Mouse (Mus musculus) urinary bladder, postnatal 4 days (tissue): ENCODE measurements around the gene Itga10.
"Not testable (repeated sequence)": the region's sequence is repeated elsewhere in the genome, so short reads cannot be mapped to it uniquely, and the experiment has no call there.

Source experiments
- DNase-seq, 2 experiments: peaks; one replicate each; pipeline ENCODE4 v3.0.0; 2021 to 2022; ENCODE audit warnings: low spot score in 2 of 2

Itga10 gene

GRCm38 (mm10) chr3:96634928-96635879 lies 10.2 kb upstream of the Itga10 start, which contains the start of the genes Pex11b and Gm42957:
Gene Pex11b, plus strand, starts transcription at chr3:96635376.
Gene Gm42957, plus strand, starts transcription at chr3:96635474.
- peak; percentile 89 to 90 for DNase-seq

GRCm38 (mm10) chr3:96635906-96636305 lies 9.5 kb upstream of the Itga10 start:
- no peak for DNase-seq

- DNase-seq, result no peak
Observed at GRCm38 (mm10) chr3:96636448-96636847, 8.9 kb upstream of the Itga10 start.

DNA sequence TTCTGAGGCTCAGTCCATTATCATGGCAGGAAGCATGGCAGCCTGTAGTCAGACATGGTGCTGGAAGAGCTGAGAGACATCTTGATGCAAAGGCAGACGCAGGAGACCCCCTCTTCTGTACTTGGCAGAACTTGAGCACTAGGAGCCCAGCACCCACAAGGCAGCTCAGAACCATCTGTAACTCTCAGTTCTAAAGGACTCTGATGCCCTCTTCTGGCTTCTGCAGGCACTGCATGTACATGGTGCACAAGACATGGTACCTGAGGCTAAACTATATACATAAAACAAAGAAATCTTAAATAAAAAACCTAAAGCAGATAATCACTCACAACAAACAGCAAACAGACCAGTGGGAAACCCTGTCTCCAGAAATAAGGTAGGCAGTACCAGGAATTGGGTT lies 6.2 kb upstream of the Itga10 start:
- DNase-seq, result no peak

GRCm38 (mm10) chr3:96647365-96647764 lies 2.0 kb downstream of the Itga10 start:
- DNase-seq, result no peak

- no peak for DNase-seq
Observed at GRCm38 (mm10) chr3:96660901-96661300, 15.5 kb downstream of the Itga10 start.

DNA sequence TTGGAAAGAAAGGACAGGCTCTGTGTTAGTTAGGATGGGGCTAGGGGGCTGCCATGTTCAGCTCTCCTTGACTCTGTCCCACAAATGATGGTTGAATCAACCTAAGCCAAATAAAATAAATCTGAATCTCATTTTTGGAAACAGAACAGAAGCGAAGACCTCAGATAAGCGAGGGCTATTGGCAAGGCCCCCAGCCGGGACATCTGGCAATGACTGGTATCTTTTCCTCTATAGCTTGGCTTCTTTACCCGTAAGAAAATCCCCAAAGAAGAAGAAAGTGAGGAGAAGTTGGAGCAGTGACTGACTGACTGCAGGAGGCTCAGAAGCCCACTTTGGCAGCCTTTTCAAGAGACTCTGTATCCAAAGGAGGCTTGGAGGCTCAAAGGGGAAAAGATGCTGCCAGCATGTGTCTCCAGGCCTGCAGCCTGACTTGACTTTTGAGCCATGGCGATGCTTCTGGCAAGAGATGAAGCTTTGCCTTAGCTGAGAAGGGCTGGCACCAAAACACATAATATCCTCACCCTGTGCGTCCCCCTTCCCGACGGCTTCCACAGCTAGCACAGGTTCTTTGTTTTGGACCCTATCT lies 17.4 kb downstream of the Itga10 start:
- no peak for DNase-seq

GRCm38 (mm10) chr3:96663432-96664239 lies 18.3 kb downstream of the Itga10 start:
- peak; percentile 72 to 85 for DNase-seq

GRCm38 (mm10) chr3:96665732-96666363 lies 20.5 kb downstream of the Itga10 start:
- not testable (repeated sequence) for DNase-seq

DNA sequence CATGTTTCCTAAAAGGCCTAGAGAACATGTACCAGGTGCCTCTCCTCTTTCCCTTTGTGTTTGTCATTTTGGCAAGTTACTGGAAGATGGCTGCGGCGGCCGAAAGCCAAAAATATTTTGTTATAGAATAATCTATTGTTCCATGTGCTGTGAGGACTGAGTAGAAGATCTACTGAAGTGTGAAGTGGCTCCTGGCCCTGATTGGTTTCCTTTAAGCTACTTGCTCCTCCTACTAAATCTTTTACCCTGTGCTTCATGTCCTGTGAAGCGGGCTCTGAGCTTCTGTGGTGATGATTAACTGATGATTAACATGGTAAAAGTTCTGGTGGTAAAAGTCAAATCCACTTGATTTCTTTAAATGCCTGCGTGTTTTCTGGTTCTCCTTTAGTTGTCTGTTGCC lies 21.5 kb downstream of the Itga10 start:
- no peak for DNase-seq

- DNase-seq, result no peak
Observed at GRCm38 (mm10) chr3:96667316-96667715, 21.9 kb downstream of the Itga10 start.

DNA sequence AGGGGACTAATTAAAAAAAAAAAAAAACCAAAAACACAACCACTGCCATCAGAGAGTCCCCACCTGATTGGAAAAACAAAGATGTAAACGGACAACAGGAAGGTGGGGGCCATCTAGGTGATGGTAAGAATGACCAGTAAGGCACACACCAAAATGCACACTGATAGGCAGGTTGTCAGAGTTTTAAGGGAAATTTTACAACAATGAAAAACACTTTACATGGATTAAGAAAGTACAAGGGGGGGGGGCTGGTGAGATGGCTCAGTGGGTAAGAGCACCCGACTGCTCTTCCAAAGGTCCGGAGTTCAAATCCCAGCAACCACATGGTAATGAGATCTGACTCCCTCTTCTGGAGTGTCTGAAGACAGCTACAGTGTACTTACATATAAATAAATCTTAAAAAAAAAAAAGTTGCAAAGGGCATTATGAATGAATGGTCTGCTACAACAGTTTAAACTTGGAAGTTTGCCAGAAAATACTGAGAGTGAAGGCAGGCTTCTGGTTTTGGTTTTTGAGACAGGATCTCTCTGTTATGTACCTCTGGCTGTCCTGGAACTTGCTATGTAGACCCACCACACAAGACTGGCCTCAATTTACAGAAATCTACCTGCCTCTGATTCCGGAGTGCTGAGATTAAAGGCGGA lies 23.2 kb downstream of the Itga10 start:
- no peak for DNase-seq

DNA sequence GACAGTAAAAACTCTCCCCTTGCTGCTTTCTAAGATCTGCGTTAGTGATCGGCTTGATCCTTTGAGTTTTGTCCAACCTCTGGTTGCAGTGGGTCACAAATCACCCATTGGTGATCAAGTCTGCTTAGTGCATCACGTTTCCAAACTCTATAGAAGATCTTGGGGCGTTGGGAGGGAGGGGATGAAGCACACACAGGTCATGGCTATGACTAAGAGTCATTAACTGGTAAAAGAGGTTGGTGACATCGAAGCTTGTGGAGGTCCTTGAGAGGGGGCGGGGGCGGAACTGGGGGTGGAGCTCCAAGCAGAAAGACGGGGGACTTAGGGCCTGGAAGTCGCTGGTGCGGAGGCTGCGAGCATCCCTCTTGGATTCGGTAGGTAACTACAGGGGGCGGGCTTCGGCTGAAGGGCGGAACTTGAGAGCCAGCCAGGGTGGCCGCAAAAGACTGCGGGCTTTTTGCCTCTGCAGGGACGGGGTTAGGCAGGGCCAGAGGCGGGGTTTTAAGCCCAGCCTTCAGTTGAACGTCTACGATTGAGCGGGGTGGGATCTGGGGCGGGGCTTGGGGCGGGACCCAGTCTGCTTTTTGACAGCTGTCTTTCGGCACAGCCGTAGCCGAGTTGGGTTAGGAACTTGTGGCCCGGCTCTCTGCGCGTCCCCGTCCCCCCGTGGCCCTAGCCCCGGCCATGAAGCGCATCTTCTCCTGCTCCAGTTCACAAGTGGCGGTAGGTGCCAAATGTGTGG lies 24.5 kb downstream of the Itga10 start, which contains the start of gene Ankrd35:
Gene Ankrd35 (plus strand): TSS at position 405 of the 742 bp plus-strand sequence.
- DNase-seq, result peak; percentile 81 to 84

- no peak for DNase-seq
Observed at GRCm38 (mm10) chr3:96671519-96671918, 26.1 kb downstream of the Itga10 start.

DNA sequence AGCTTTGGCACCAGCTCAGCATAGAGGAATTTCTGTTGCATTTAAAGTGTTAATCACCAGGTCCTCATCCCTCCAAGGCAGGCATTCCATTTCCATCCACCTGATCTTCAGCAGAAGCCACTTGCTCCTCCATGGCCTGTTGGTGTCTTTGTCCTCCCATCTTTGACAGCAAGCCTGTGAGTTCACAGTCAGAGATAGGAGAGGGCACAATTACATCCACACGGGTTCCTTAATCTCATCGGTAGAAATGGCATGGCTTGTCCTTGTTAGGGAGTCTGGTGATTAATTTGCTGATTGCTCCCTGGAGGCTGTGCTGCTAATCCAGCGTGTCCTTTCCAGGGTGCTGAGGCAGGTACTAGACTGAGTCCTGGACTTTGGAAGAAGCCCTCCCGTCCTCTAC lies 28.1 kb downstream of the Itga10 start:
- DNase-seq, result no peak

DNA sequence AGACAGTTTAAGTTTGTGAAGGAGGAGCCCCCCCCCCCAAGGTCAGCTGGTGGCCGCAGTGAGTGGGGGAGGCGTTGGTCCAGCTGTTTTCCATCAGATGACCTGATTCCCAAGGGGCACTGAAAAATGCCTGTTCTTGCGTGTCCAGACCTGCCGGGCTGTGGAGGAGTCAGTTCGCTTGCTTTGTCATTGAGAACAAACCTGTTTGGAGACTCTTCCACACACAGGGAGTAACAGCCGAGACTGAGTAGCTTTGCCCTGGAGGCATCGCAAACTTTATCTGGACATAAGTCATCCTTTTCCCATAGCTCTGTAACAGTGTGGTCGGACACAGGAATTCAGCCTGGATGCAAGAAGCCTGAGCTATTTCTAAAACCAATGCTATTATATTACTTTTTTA lies 29.1 kb downstream of the Itga10 start:
- peak in 1 of 2 experiments; percentile 42 for DNase-seq

DNA sequence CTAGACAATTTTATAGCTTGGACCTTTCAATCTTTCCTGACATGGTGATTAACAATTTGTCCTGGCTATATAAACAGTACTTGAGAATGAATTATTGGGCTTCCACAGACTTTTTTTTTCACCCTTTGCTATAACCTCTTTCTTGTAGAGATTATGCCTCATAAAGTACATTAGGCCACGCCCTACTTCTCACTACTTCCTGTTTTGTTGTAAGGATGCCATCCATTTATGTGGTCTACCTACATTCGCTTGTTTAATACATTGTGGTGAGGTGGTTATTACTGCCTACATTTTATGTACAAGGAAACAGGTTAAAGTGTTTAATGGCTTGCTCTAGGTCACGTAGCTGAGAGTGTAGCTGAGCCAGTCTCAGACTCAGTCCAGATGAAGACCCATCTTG lies 29.8 kb downstream of the Itga10 start:
- DNase-seq, result no peak

DNA sequence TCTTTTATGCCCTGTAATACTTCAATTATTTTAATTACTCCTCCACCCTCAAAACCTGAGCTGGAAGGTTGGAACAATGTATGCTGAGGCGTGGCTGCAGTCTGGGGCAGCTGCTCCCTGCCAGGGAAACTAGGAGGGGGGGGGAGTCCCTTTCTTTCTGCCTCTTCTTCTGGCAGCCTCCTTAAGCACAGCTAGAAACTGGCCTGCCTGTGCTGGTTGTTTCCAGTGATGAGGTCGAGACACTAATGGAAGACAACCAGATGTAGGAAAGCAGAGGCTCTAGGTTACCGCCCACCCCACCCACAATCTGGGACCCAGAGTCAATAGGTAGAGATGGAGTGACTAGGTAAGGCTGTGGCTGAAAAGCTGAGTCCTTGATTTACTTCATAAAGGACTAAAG lies 30.3 kb downstream of the Itga10 start:
- no peak for DNase-seq

GRCm38 (mm10) chr3:96678456-96678855 lies 33.1 kb downstream of the Itga10 start:
- no peak for DNase-seq

GRCm38 (mm10) chr3:96679159-96679674 lies 33.8 kb downstream of the Itga10 start:
- DNase-seq, result no peak
